Mouse (Mus musculus) forebrain, embryonic 14.5 days (tissue): ENCODE data around the gene Rnase11. TPM values are rescaled to one million over a fixed set of nuclear protein-coding genes. Genes with fewer than 3 reads are reported as not detected.
"Not testable (repeated sequence)": the region's sequence is repeated elsewhere in the genome, so short reads cannot be mapped to it uniquely, and the experiment has no call there.

Source experiments
- ATAC-seq: fragments of 200-750 bp; cut with Nextera tagmentation; 2 replicates; pipeline ENCODE4 v1.8.0; 2017; ENCODE audit warnings: mild to moderate bottlenecking, moderate library complexity
- DNase-seq: peaks from one replicate; pipeline ENCODE4 v3.0.0-alpha.2; 2015; ENCODE audit warnings: low spot score
- H3K27ac ChIP-seq: fragments of 300-500 bp; sonication (generic); 2 replicates; pipeline ENCODE4 v1.5.1; 2014; ENCODE audit warnings: low read depth, mild to moderate bottlenecking, control low read depth, low read length, moderate library complexity
- H3K27me3 ChIP-seq: fragments of 300-500 bp; sonication (generic); replicated peaks from 2 replicates; pipeline ENCODE4 v1.6.1; 2014; ENCODE audit warnings: low read length, control low read depth, mixed read lengths; ENCODE audit not compliant: control insufficient read depth, insufficient read depth
- H3K36me3 ChIP-seq: fragments of 300-500 bp; sonication (generic); 2 replicates; pipeline ENCODE4 v1.6.1; 2014; ENCODE audit warnings: low read length, control low read depth; ENCODE audit not compliant: control insufficient read depth, insufficient read depth
- H3K4me1 ChIP-seq: fragments of 300-500 bp; sonication (generic); 2 replicates; pipeline ENCODE4 v1.6.1; 2014; ENCODE audit warnings: antibody characterized with exemption, low read length, control low read depth; ENCODE audit not compliant: control insufficient read depth, insufficient read depth
- H3K4me2 ChIP-seq: fragments of 300-500 bp; sonication (generic); 2 replicates; pipeline ENCODE4 v1.6.1; 2014; ENCODE audit warnings: mild to moderate bottlenecking, control low read depth, low read length
- H3K4me3 ChIP-seq: fragments of 300-500 bp; sonication (generic); 2 replicates; pipeline ENCODE4 v1.5.1; 2014; ENCODE audit warnings: low read depth, low read length, control low read depth
- H3K9ac ChIP-seq: fragments of 300-500 bp; sonication (generic); 2 replicates; pipeline ENCODE4 v1.6.1; 2014; ENCODE audit warnings: mild to moderate bottlenecking, low read length, control low read depth, moderate library complexity
- H3K9me3 ChIP-seq: fragments of 300-500 bp; sonication (generic); replicated peaks from 2 replicates; pipeline ENCODE4 v1.6.1; 2016; ENCODE audit warnings: low read length, control low read depth, mixed read lengths; ENCODE audit not compliant: control insufficient read depth
- WGBS: fragments of 180-500 bp; shearing (Covaris S2); extraction: QIAGEN DNeasy Blood & Tissue Kit; methylation state at CpG from one replicate; pipeline ENCODE4 v1.1.7; 2014; 5-methylcytosine and 5-hydroxymethylcytosine counted together
- polyA plus RNA-seq: library from polyadenylated mRNA; unstranded; fragments of >200 nt; fragmentation: Nextera tagmentation; extraction: Ambion mirVana; gene quantifications from 2 replicates; pipeline ENCODE4 v1.2.1, GENCODE M21; 2014

Rnase11 gene
- polyA plus RNA-seq, 1 experiment from 2014 or later: not detected

DNA sequence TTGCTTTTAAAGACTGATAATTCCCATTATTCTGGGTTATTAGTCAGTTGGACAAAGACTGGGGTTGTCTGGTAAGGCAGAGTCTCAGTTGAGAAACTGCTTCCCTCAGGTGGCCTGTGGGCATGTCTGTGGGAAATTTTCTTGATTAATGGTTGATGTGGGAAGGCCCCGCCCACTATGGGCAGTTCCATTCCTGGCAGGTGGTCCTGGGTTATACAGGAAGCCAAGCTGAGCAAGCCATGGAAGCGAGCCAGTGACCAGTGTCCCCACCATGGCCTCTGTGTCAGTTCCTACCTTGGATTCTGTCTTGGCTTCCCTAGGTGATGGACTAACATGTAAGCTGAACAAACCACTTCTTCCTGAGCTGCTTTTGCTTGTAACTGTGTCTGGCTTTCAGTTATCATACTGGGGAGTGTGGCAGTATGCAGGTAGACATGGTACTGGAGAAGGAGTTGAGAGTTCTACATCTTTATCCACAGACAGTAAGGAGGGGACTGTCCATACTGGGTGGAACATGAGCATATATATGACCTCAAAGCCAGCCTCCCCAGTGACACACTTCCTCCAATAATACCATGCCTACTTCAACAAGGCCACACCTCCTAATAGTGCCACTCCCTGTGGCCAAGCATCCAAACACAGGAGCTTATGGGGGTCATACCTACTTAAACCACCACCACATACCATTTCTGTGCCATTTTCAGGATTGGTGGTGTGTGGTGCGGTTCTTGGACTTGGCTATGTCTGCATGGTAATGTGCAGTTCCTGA, 22.4 kb downstream of the Rnase11 start:
- WGBS: 62% methylated on average over 3 of the region's 3 CpGs
- no peak overlapping the region for H3K9ac ChIP-seq
- H3K27me3 ChIP-seq: no peaks in the 10 kb centered on the region
- no peak overlapping the region for H3K27ac ChIP-seq
- ATAC-seq (no peak), DNase-seq (no peak)
- H3K4me2 ChIP-seq: no peak overlapping the region
- no peaks in the 10 kb centered on the region for H3K9me3 ChIP-seq
- H3K36me3 ChIP-seq: no peaks in the 10 kb centered on the region
- no peaks in the 10 kb centered on the region for H3K4me1 ChIP-seq
- H3K4me3 ChIP-seq: no peak overlapping the region

DNA sequence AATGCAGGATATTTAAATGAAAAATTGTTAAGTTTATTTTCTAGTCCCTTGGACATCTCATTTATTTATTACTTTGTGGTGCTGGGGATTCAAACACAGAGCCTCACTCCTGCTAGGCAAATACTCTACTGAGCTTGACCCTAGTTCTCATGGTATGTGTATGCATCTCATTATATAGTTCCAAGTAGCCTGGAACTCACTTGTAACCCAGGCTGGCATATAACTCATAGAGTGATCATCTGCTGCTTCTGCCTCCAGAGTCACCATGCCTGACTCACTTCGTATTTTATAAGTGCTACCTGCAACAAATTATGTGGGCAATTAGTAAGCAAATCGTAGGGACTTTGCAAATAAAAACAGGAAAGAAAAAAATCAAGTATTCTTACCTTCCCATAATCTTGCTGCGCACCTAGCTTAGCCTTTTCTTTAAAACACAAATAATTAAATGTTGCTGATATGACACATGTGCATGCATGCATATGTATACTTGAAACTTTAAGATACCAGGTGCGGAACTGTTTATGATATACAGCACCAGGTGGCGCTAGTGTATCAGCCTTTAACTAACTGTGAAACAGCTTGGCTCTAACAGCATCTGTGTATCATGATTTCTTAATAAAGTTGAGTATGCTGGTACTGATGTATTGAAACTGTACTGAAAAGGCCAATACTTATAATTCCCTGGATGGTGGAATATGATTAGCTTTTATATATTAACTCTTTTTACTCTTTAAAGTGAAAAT, 23.4 kb downstream of the Rnase11 start:
- no peaks in the 10 kb centered on the region for H3K9me3 ChIP-seq
- no peak overlapping the region for H3K9ac ChIP-seq
- DNase-seq (peak; percentile 89), ATAC-seq (peak; percentile 80; the same call in 1 of the 2 replicates)
- 37% methylated on average over 5 of the region's 5 CpGs for WGBS
- H3K4me2 ChIP-seq: no peak overlapping the region
- no peaks in the 10 kb centered on the region for H3K4me1 ChIP-seq
- no peak overlapping the region for H3K27ac ChIP-seq
- H3K27me3 ChIP-seq: no peaks in the 10 kb centered on the region
- H3K4me3 ChIP-seq: no peak overlapping the region
- H3K36me3 ChIP-seq: no peaks in the 10 kb centered on the region

GRCm38 (mm10) chr14:51024820-51025219, 25.1 kb downstream of the Rnase11 start:
- Histone ChIP-seq H3K27ac (no peak overlapping the region), H3K4me2 (no peak overlapping the region), H3K36me3 (no peaks in the 10 kb centered on the region), H3K27me3 (no peaks in the 10 kb centered on the region), H3K9me3 (no peaks in the 10 kb centered on the region), H3K4me1 (no peaks in the 10 kb centered on the region), H3K9ac (no peak overlapping the region), H3K4me3 (no peak overlapping the region)
- ATAC-seq (no peak), DNase-seq (no peak)
- 65% methylated on average over 1 of the region's 1 CpGs for WGBS

- Histone ChIP-seq H3K9me3 (no peaks in the 10 kb centered on the region), H3K4me3 (no peak overlapping the region), H3K9ac (no peak overlapping the region), H3K36me3 (no peaks in the 10 kb centered on the region), H3K27ac (no peak overlapping the region), H3K4me1 (no peaks in the 10 kb centered on the region), H3K27me3 (no peaks in the 10 kb centered on the region), H3K4me2 (no peak overlapping the region)
- ATAC-seq (no peak), DNase-seq (no peak)
- WGBS: 92% methylated on average over 4 of the region's 4 CpGs
Measured at GRCm38 (mm10) chr14:51023457-51023856, 26.5 kb downstream of the Rnase11 start.

DNA sequence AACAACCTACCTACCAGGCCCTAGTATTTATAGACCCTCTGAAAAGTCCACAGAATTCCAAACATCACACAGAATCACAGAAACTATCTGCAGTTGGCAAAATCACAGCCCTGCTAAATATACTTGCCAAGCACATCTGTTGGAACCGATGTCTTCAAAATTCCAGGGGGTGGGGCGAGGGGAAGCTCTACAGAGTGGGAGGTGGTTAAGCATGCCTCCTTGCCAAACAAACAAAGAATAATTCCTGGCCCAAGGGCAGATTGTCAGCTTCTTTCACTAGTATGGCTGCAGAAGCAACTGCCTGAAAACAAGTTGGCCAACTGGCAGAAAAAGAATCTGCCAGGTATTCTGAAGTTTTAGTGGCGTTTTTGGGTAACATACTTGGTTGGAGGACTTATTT, 32.7 kb downstream of the Rnase11 start:
- 74% methylated on average over 3 of the region's 3 CpGs for WGBS
- H3K9ac ChIP-seq: no peak overlapping the region
- ATAC-seq: no peak

DNA sequence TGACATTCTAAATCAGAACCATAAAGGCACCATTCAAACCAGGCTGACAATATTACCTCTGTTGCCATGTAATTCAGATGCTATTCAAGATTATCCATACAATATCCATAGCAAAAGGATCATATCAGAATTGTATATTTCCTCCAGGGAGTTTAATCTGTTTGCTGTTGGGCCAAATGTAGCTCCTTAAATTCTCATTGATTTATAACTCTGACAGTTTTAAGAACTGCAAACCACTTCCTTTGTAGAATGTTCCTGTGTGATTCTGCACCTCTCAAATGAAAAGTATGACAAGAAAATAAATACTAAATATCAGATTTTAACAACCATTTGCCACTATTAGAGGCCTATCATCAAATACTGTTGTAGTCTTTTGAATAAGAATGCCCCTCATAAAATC, 34.2 kb downstream of the Rnase11 start:
- DNase-seq (no peak), ATAC-seq (no peak)
- Histone ChIP-seq H3K27ac (no peak overlapping the region), H3K4me2 (no peak overlapping the region), H3K4me3 (no peak overlapping the region), H3K4me1 (no peaks in the 10 kb centered on the region), H3K27me3 (no peaks in the 10 kb centered on the region), H3K9me3 (no peaks in the 10 kb centered on the region), H3K36me3 (no peaks in the 10 kb centered on the region), H3K9ac (no peak overlapping the region)

More for the DNA sequence above, 32.7 kb downstream of the Rnase11 start:
- no peaks in the 10 kb centered on the region for H3K36me3 ChIP-seq
- no peaks in the 10 kb centered on the region for H3K27me3 ChIP-seq
- H3K9me3 ChIP-seq: no peaks in the 10 kb centered on the region
- no peaks in the 10 kb centered on the region for H3K4me1 ChIP-seq
- no peak overlapping the region for H3K4me2 ChIP-seq
- H3K27ac ChIP-seq: no peak overlapping the region
- DNase-seq: no peak
- H3K4me3 ChIP-seq: no peak overlapping the region

GRCm38 (mm10) chr14:51014724-51015123, 35.2 kb downstream of the Rnase11 start:
- not testable (repeated sequence) for H3K9ac ChIP-seq, H3K36me3 ChIP-seq, ATAC-seq, H3K4me2 ChIP-seq, H3K4me3 ChIP-seq, DNase-seq, H3K27ac ChIP-seq, H3K4me1 ChIP-seq, H3K9me3 ChIP-seq, H3K27me3 ChIP-seq
- WGBS: 86% methylated on average over 3 of the region's 3 CpGs

GRCm38 (mm10) chr14:51009572-51009971, 40.4 kb downstream of the Rnase11 start:
- no peak for DNase-seq
- H3K4me2 ChIP-seq: no peak overlapping the region
- no peaks in the 10 kb centered on the region for H3K9me3 ChIP-seq
- H3K36me3 ChIP-seq: no peaks in the 10 kb centered on the region
- no peaks in the 10 kb centered on the region for H3K27me3 ChIP-seq
- no peaks in the 10 kb centered on the region for H3K4me1 ChIP-seq
- no peak for ATAC-seq
- H3K27ac ChIP-seq: no peak overlapping the region
- WGBS: 89% methylated on average over 6 of the region's 6 CpGs
- no peak overlapping the region for H3K9ac ChIP-seq
- H3K4me3 ChIP-seq: no peak overlapping the region

DNA sequence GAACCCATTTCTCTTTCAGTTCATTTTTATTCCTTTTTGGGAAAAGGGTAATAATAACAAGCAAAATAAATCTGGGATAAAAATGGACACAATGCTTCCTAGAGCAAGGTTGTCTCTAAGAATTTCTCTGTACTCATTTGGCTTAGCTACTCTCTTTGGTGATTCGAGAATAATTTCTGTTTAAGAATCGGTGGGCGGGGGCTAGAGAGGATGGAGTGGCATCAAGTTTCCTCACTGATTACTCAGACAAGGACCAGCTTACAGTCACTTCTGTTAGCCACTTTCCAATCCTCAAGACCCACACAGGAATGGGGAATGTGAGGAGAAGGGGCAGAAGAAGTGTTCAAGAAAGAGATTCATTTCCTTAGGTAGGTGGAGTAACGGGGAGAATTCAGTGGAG, 41.2 kb downstream of the Rnase11 start:
- Histone ChIP-seq H3K4me3 (no peak overlapping the region), H3K4me1 (no peaks in the 10 kb centered on the region), H3K27ac (no peak overlapping the region), H3K36me3 (no peaks in the 10 kb centered on the region), H3K27me3 (no peaks in the 10 kb centered on the region), H3K9me3 (no peaks in the 10 kb centered on the region), H3K9ac (no peak overlapping the region), H3K4me2 (no peak overlapping the region)
- WGBS: 93% methylated on average over 4 of the region's 4 CpGs
- DNase-seq (no peak), ATAC-seq (no peak)
